Mouse (Mus musculus): ENCODE measurements around the gene Ablim1. TPM values are rescaled to one million over a fixed set of nuclear protein-coding genes. Genes with fewer than 3 reads are reported as not detected.

The Ablim1 gene
- polyA plus RNA-seq, 1 experiment = 501 TPM

- TF ChIP-seq POLR2A (IDR thresholded peaks at IDR 0.05; ENCODE audit: insufficient read depth, low read depth, low read length) (no peak), CTCF (IDR thresholded peaks at IDR 0.05; ENCODE audit: insufficient read depth, low read depth, low read length) (no peak)
- Histone ChIP-seq H3K4me3 (ENCODE audit: insufficient read depth, low read depth, low read length) (no peak overlapping the region), H3K27ac (ENCODE audit: insufficient read depth, low read depth, low read length) (0 out of 2 replicates have a peak overlapping the region, but pooled peaks have one; percentile 2), H3K4me1 (ENCODE audit: control insufficient read depth, insufficient read depth, low read length) (peaks cover 14% of the 10 kb centered on the region)
- WGBS = 57% methylated on average over 4 of the region's 4 CpGs
Measured at GRCm38 (mm10) chr19:57009653-57010052, 305.1 kb downstream of the Ablim1 start.

GRCm38 (mm10) chr19:57007781-57008710, 306.7 kb downstream of the Ablim1 start, which contains the start of gene Afap1l2:
Afap1l2 (minus strand) TSS chr19:57008228.
- whole genome bisulfite sequencing = 2% methylated on average over 68 of the region's 68 CpGs
- peak within 1 kb of the TSS; percentile 36 for H3K4me3 ChIP-seq (ENCODE audit: insufficient read depth, low read depth, low read length)
- H3K4me1 ChIP-seq (ENCODE audit: control insufficient read depth, insufficient read depth, low read length) = peaks cover 17% of the 10 kb centered on the region
- TF ChIP-seq POLR2A (IDR thresholded peaks at IDR 0.05; ENCODE audit: insufficient read depth, low read depth, low read length) (no peak), CTCF (IDR thresholded peaks at IDR 0.05; ENCODE audit: insufficient read depth, low read depth, low read length) (no peak)
- no peak within 1 kb of the TSS for H3K27ac ChIP-seq (ENCODE audit: insufficient read depth, low read depth, low read length)

GRCm38 (mm10) chr19:57007291-57007690, 307.4 kb downstream of the Ablim1 start:
- Histone ChIP-seq H3K4me1 (ENCODE audit: control insufficient read depth, insufficient read depth, low read length) (peaks cover 18% of the 10 kb centered on the region), H3K4me3 (ENCODE audit: insufficient read depth, low read depth, low read length) (peak overlapping the region; percentile 36), H3K27ac (ENCODE audit: insufficient read depth, low read depth, low read length) (no peak overlapping the region)
- 21% methylated on average over 16 of the region's 16 CpGs for WGBS
- TF ChIP-seq POLR2A (IDR thresholded peaks at IDR 0.05; ENCODE audit: insufficient read depth, low read depth, low read length) (no peak), CTCF (IDR thresholded peaks at IDR 0.05; ENCODE audit: insufficient read depth, low read depth, low read length) (no peak)

GRCm38 (mm10) chr19:57006841-57007240, 307.9 kb downstream of the Ablim1 start:
- peaks cover 18% of the 10 kb centered on the region for H3K4me1 ChIP-seq (ENCODE audit: control insufficient read depth, insufficient read depth, low read length)
- no peak for TF ChIP-seq CTCF (IDR thresholded peaks at IDR 0.05; ENCODE audit: insufficient read depth, low read depth, low read length)
- TF ChIP-seq POLR2A (IDR thresholded peaks at IDR 0.05; ENCODE audit: insufficient read depth, low read depth, low read length) = no peak
- 29% methylated on average over 13 of the region's 13 CpGs for WGBS
- no peak overlapping the region for H3K27ac ChIP-seq (ENCODE audit: insufficient read depth, low read depth, low read length)
- H3K4me3 ChIP-seq (ENCODE audit: insufficient read depth, low read depth, low read length) = peak overlapping the region; percentile 36

GRCm38 (mm10) chr19:57005062-57005461, 309.7 kb downstream of the Ablim1 start:
- H3K4me1 ChIP-seq (ENCODE audit: control insufficient read depth, insufficient read depth, low read length) = peaks cover 18% of the 10 kb centered on the region
- no peak overlapping the region; the same call in 1 of the 2 replicates for H3K27ac ChIP-seq (ENCODE audit: insufficient read depth, low read depth, low read length)
- no peak overlapping the region for H3K4me3 ChIP-seq (ENCODE audit: insufficient read depth, low read depth, low read length)
- no peak for TF ChIP-seq CTCF (IDR thresholded peaks at IDR 0.05; ENCODE audit: insufficient read depth, low read depth, low read length)
- TF ChIP-seq POLR2A (IDR thresholded peaks at IDR 0.05; ENCODE audit: insufficient read depth, low read depth, low read length) = no peak
- 83% methylated on average over 4 of the region's 4 CpGs for WGBS

GRCm38 (mm10) chr19:57003460-57003810, 311.3 kb downstream of the Ablim1 start:
- Histone ChIP-seq H3K27ac (ENCODE audit: insufficient read depth, low read depth, low read length) (0 out of 2 replicates have a peak overlapping the region, but pooled peaks have one; percentile 16), H3K4me1 (ENCODE audit: control insufficient read depth, insufficient read depth, low read length) (peaks cover 19% of the 10 kb centered on the region), H3K4me3 (ENCODE audit: insufficient read depth, low read depth, low read length) (no peak overlapping the region)
- 37% methylated on average over 7 of the region's 7 CpGs for WGBS
- TF ChIP-seq POLR2A (IDR thresholded peaks at IDR 0.05; ENCODE audit: insufficient read depth, low read depth, low read length) (no peak), CTCF (IDR thresholded peaks at IDR 0.05; ENCODE audit: insufficient read depth, low read depth, low read length) (no peak)

- peak overlapping the region; percentile 16; the same call in 1 of the 2 replicates for H3K27ac ChIP-seq (ENCODE audit: insufficient read depth, low read depth, low read length)
- peaks cover 14% of the 10 kb centered on the region for H3K4me1 ChIP-seq (ENCODE audit: control insufficient read depth, insufficient read depth, low read length)
- no peak for TF ChIP-seq POLR2A (IDR thresholded peaks at IDR 0.05; ENCODE audit: insufficient read depth, low read depth, low read length)
- 71% methylated on average over 12 of the region's 12 CpGs for WGBS
- no peak overlapping the region for H3K4me3 ChIP-seq (ENCODE audit: insufficient read depth, low read depth, low read length)
Measured at GRCm38 (mm10) chr19:57002741-57003459, 311.8 kb downstream of the Ablim1 start.

- 93% methylated on average over 4 of the region's 4 CpGs for WGBS
- Histone ChIP-seq H3K27ac (ENCODE audit: insufficient read depth, low read depth, low read length) (no peak overlapping the region), H3K4me1 (ENCODE audit: control insufficient read depth, insufficient read depth, low read length) (peaks cover 10% of the 10 kb centered on the region), H3K4me3 (ENCODE audit: insufficient read depth, low read depth, low read length) (no peak overlapping the region)
- no peak for TF ChIP-seq POLR2A (IDR thresholded peaks at IDR 0.05; ENCODE audit: insufficient read depth, low read depth, low read length)
- no peak for TF ChIP-seq CTCF (IDR thresholded peaks at IDR 0.05; ENCODE audit: insufficient read depth, low read depth, low read length)
Measured at GRCm38 (mm10) chr19:57001926-57002325, 312.8 kb downstream of the Ablim1 start.

GRCm38 (mm10) chr19:57000592-57000991, 314.1 kb downstream of the Ablim1 start:
- H3K27ac ChIP-seq (ENCODE audit: insufficient read depth, low read depth, low read length) = no peak overlapping the region
- 63% methylated on average over 5 of the region's 5 CpGs for WGBS
- peaks cover 10% of the 10 kb centered on the region for H3K4me1 ChIP-seq (ENCODE audit: control insufficient read depth, insufficient read depth, low read length)
- no peak for TF ChIP-seq POLR2A (IDR thresholded peaks at IDR 0.05; ENCODE audit: insufficient read depth, low read depth, low read length)
- no peak for TF ChIP-seq CTCF (IDR thresholded peaks at IDR 0.05; ENCODE audit: insufficient read depth, low read depth, low read length)
- no peak overlapping the region for H3K4me3 ChIP-seq (ENCODE audit: insufficient read depth, low read depth, low read length)
